10 mouse cellular contexts compared by ENCODE assay signal in the genomic region with DNA sequence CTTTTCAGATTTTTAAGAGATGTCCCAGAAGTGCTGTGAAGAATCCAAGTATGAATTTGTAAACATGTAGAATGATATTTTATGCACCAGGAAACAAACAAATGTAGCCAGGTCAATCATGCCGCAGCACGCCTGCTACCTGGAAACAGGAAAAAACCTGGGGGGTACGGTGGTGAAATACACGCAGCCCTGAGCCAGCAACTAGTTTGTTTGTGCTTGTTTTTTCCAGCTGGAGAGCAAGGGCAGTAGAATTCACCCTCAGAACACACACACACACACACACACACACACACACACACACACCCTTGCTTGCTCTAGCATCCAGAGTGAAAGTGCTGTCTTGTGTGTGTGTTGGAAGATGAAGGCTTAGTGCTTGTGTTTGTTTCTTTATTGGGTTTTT. TPM values are rescaled to one million over a fixed set of nuclear protein-coding genes. Genes with fewer than 3 reads are reported as not detected.
DNase-seq lines count a peak whose midpoint lies in the region; ATAC-seq and TF ChIP-seq lines count a peak whose summit lies in the region.
"Had no signal": no experiment of that assay in that cellular context is flagged by ENCODE, and none has a peak within 500 bp of the region (broad histone marks: within the 10 kb centered on the region; RNA-seq: fewer than 3 reads in every experiment).

No protein-coding gene starts in this region.

- no peak overlapping the region for H3K27ac ChIP-seq in forebrain, embryonic 15.5 days (replicated peaks)

- DNase-seq in lung, adult 2 months = no peak
- DNase-seq in lung, postnatal 36 days = no peak
- DNase-seq in kidney, postnatal 10 days = peak; percentile 45
- peak; percentile 18 for DNase-seq in neural tube, embryonic 10.5 days (ENCODE audit: extremely low spot score, low spot score)
- DNase-seq in adrenal gland, postnatal 4 days (ENCODE audit: low spot score in 2 of 2) = no peak
- no peak for DNase-seq in cerebellum, adult 8-10 months

- H3K27me3 ChIP-seq in forebrain, embryonic 15.5 days = no peaks in the 10 kb centered on the region
- H3K27me3 ChIP-seq: heart, embryonic 12.5 days had no signal

- peak overlapping the region; percentile 94; the same call in 1 of the 2 replicates for H3K4me2 ChIP-seq in forebrain, embryonic 15.5 days (replicated peaks)

- ATAC-seq in forebrain, embryonic 15.5 days (replicated peaks) = no peak
- no peak for ATAC-seq in activated CD4-positive, CD25-positive, alpha-beta regulatory T cell, adult 4 months

- WGBS in lung, adult 2 months = 13% methylated on average over 4 of the region's 4 CpGs
- 59% methylated on average over 4 of the region's 4 CpGs for WGBS in forebrain, embryonic 15.5 days

- H3K36me3 ChIP-seq in forebrain, embryonic 15.5 days = peaks cover 12% of the 10 kb centered on the region

- peaks cover 14% of the 10 kb centered on the region for H3K4me1 ChIP-seq in lung, adult 2 months (ENCODE audit: control insufficient read depth, insufficient read depth, low read length)
- peaks cover 21% of the 10 kb centered on the region for H3K4me1 ChIP-seq in forebrain, embryonic 15.5 days

- TF ChIP-seq CTCF in lung, adult 2 months (IDR thresholded peaks at IDR 0.05; ENCODE audit: insufficient read depth, low read length) = no peak

- H3K9me3 ChIP-seq in forebrain, embryonic 15.5 days = no peaks in the 10 kb centered on the region
- H3K9me3 ChIP-seq: heart, embryonic 12.5 days had no signal

- TF ChIP-seq POLR2A in lung, adult 2 months (IDR thresholded peaks at IDR 0.05; ENCODE audit: borderline replicate concordance, extremely low read depth, low read depth, low read length) = no peak

- peak overlapping the region; percentile 12 for H3K4me3 ChIP-seq in lung, adult 2 months (replicated peaks; ENCODE audit: extremely low read depth, low read depth, low read length)
- no peak overlapping the region for H3K4me3 ChIP-seq in forebrain, embryonic 15.5 days

- no peak overlapping the region for H3K9ac ChIP-seq in forebrain, embryonic 15.5 days (replicated peaks)

RNA-seq across cellular contexts. Expression of gene Ppil6, which starts 0.9 kb away (rescaled TPM):
- 2.4 and 4.2 TPM in 2 replicates for polyA plus RNA-seq in lung, adult 2 months (2012; rRNA removed)
- polyA plus RNA-seq in forebrain, embryonic 15.5 days (2015; fragmentation: Nextera tagmentation; extraction: Ambion mirVana) = 1.5 and 3.3 TPM in 2 replicates
- total RNA-seq in adrenal gland, postnatal 4 days (2021) = 1 to 10 TPM; 2.1 to 2.2 TPM
- polyA plus RNA-seq in activated CD4-positive, CD25-positive, alpha-beta regulatory T cell, adult 4 months (2017; shearing (Covaris generic)) = under 1 TPM in 1 of 2 experiments, not detected in 1; 0.89 TPM
- polyA plus RNA-seq: liver, embryonic 16.5 days had no signal

RNA-seq across cellular contexts. Expression of gene Smpd2, which starts 0.9 kb away (rescaled TPM):
- polyA plus RNA-seq in lung, adult 2 months (2012; rRNA removed) = 67.9 and 72.7 TPM in 2 replicates
- 36.6 and 38.2 TPM in 2 replicates for polyA plus RNA-seq in forebrain, embryonic 15.5 days (2015; fragmentation: Nextera tagmentation; extraction: Ambion mirVana)
- 10 to 100 TPM; 44.0 to 45.6 TPM for total RNA-seq in adrenal gland, postnatal 4 days (2021)
- 10 to 100 TPM; 23.2 to 25.9 TPM for polyA plus RNA-seq in activated CD4-positive, CD25-positive, alpha-beta regulatory T cell, adult 4 months (2017; shearing (Covaris generic))

RNA-seq across cellular contexts. Expression of gene Mical1, which starts 15.0 kb away (rescaled TPM):
- 56.3 and 70.7 TPM in 2 replicates for polyA plus RNA-seq in lung, adult 2 months (2012; rRNA removed)
- 39.9 and 42.0 TPM in 2 replicates for polyA plus RNA-seq in forebrain, embryonic 15.5 days (2015; fragmentation: Nextera tagmentation; extraction: Ambion mirVana)
- 10 to 100 TPM; 28.5 to 29.6 TPM for total RNA-seq in adrenal gland, postnatal 4 days (2021)
- 10 to 100 TPM; 67.8 to 99.6 TPM for polyA plus RNA-seq in activated CD4-positive, CD25-positive, alpha-beta regulatory T cell, adult 4 months (2017; shearing (Covaris generic))

RNA-seq across cellular contexts. Expression of gene Cd164, which starts 28.1 kb away (rescaled TPM):
- 93.4 and 131 TPM in 2 replicates for polyA plus RNA-seq in lung, adult 2 months (2012; rRNA removed)
- polyA plus RNA-seq in forebrain, embryonic 15.5 days (2015; fragmentation: Nextera tagmentation; extraction: Ambion mirVana) = 64.6 and 69.0 TPM in 2 replicates
- total RNA-seq in adrenal gland, postnatal 4 days (2021) = 100 to 1,000 TPM; 195 to 202 TPM
- polyA plus RNA-seq in activated CD4-positive, CD25-positive, alpha-beta regulatory T cell, adult 4 months (2017; shearing (Covaris generic)) = 100 to 1,000 TPM; 202 to 222 TPM

RNA-seq across cellular contexts. Expression of gene Zbtb24, which starts 40.9 kb away (rescaled TPM):
- polyA plus RNA-seq in lung, adult 2 months (2012; rRNA removed) = 13.1 and 14.5 TPM in 2 replicates
- 20.7 and 22.0 TPM in 2 replicates for polyA plus RNA-seq in forebrain, embryonic 15.5 days (2015; fragmentation: Nextera tagmentation; extraction: Ambion mirVana)
- total RNA-seq in adrenal gland, postnatal 4 days (2021) = 10 to 100 TPM; 24.5 to 28.0 TPM
- 10 to 100 TPM; 22.2 to 30.7 TPM for polyA plus RNA-seq in activated CD4-positive, CD25-positive, alpha-beta regulatory T cell, adult 4 months (2017; shearing (Covaris generic))

Comparison
In these comparisons a context has a peak if more than half of its experiments do, and no peak if none do; other contexts are left out.
1. DNase-seq: peak in kidney, postnatal 10 days (single experiment) and neural tube, embryonic 10.5 days (single experiment); none in lung, adult 2 months (single experiment), lung, postnatal 36 days (single experiment), adrenal gland, postnatal 4 days (0 of 2) and cerebellum, adult 8-10 months (single experiment).